Mouse (Mus musculus) midbrain, postnatal 0 days (tissue): ENCODE results near the gene Tppp2. TPM values are rescaled to one million over a fixed set of nuclear protein-coding genes. Genes with fewer than 3 reads are reported as not detected.

ENCODE experiments used
- ATAC-seq: fragments of 200-750 bp; cut with Nextera tagmentation; 2 replicates; pipeline ENCODE4 v1.8.0; 2017; ENCODE audit warnings: moderate number of reproducible peaks, mild to moderate bottlenecking, moderate TSS enrichment, moderate library complexity; ENCODE audit not compliant: low FRiP score
- DNase-seq: peaks from one replicate; pipeline ENCODE4 v3.0.0-alpha.2; 2015; ENCODE audit warnings: low spot score
- H3K27ac ChIP-seq: fragments of 300-500 bp; sonication (generic); 2 replicates; pipeline ENCODE4 v1.5.1; 2014; ENCODE audit warnings: low read depth, mild to moderate bottlenecking, low read length, mixed read lengths
- H3K27me3 ChIP-seq: fragments of 300-500 bp; sonication (generic); 2 replicates; pipeline ENCODE4 v1.6.1; 2014; ENCODE audit warnings: low read length, control low read depth, mixed read lengths; ENCODE audit not compliant: insufficient read depth
- H3K36me3 ChIP-seq: fragments of 300-500 bp; sonication (generic); 2 replicates; pipeline ENCODE4 v1.6.1; 2014; ENCODE audit warnings: low read length, control low read depth, mixed read lengths; ENCODE audit not compliant: insufficient read depth
- H3K4me1 ChIP-seq: fragments of 300-500 bp; sonication (generic); 2 replicates; pipeline ENCODE4 v1.6.1; 2014; ENCODE audit warnings: mild to moderate bottlenecking, control low read depth, antibody characterized with exemption, low read length, mixed read lengths; ENCODE audit not compliant: insufficient read depth
- H3K4me2 ChIP-seq: fragments of 300-500 bp; sonication (generic); 2 replicates; pipeline ENCODE4 v1.6.1; 2014; ENCODE audit warnings: low read depth, mild to moderate bottlenecking, low read length, mixed read lengths; ENCODE audit not compliant: poor library complexity, severe bottlenecking
- H3K4me3 ChIP-seq: fragments of 300-500 bp; sonication (generic); 2 replicates; pipeline ENCODE4 v1.5.1; 2014; ENCODE audit warnings: low read depth, mild to moderate bottlenecking, low read length, moderate library complexity
- H3K9ac ChIP-seq: fragments of 300-500 bp; sonication (generic); replicated peaks from 2 replicates; pipeline ENCODE4 v1.6.1; 2014; ENCODE audit warnings: mild to moderate bottlenecking, low read length, moderate library complexity, mixed read lengths; ENCODE audit not compliant: poor library complexity, severe bottlenecking
- H3K9me3 ChIP-seq: fragments of 300-500 bp; sonication (generic); 2 replicates; pipeline ENCODE4 v1.6.1; 2016; ENCODE audit warnings: low read length, control low read depth
- CTCF ChIP-seq: IDR thresholded peaks from 2 replicates; pipeline ENCODE4 v1.5.1; 2016; ENCODE audit warnings: antibody characterized with exemption, mild to moderate bottlenecking
- WGBS: fragments of 180-500 bp; shearing (Covaris S2); extraction: QIAGEN DNeasy Blood & Tissue Kit; methylation state at CpG from one replicate; pipeline ENCODE4 v1.1.7; 2014; 5-methylcytosine and 5-hydroxymethylcytosine counted together
- polyA plus RNA-seq: library from polyadenylated mRNA; unstranded; fragments of >200 nt; fragmentation: Nextera tagmentation; extraction: Ambion mirVana; gene quantifications from 2 replicates; pipeline ENCODE4 v1.2.1, GENCODE M21; 2015
- total RNA-seq: library from RNA; depleted of rRNA; stranded (reverse); fragments of >200 nt; gene quantifications from 2 replicates; pipeline ENCODE4 v1.2.3, GENCODE M21; 2014

Tppp2 gene
- total and polyA plus RNA-seq, 2 experiments from 2014 or later = not detected

- WGBS = 64% methylated on average over 3 of the region's 3 CpGs
- Histone ChIP-seq H3K9me3 (no peaks in the 10 kb centered on the region), H3K27ac (no peak overlapping the region), H3K4me1 (no peaks in the 10 kb centered on the region), H3K9ac (no peak overlapping the region), H3K27me3 (no peaks in the 10 kb centered on the region), H3K4me2 (no peak overlapping the region), H3K4me3 (no peak overlapping the region), H3K36me3 (peaks cover 37% of the 10 kb centered on the region)
- no peak for ATAC-seq
- no peak for TF ChIP-seq CTCF
- DNase-seq = no peak
Observed at GRCm38 (mm10) chr14:51893809-51894208, 24.4 kb upstream of the Tppp2 start.

- H3K27me3 ChIP-seq = no peaks in the 10 kb centered on the region
- WGBS = 78% methylated on average over 14 of the region's 14 CpGs
- peaks cover 24% of the 10 kb centered on the region for H3K36me3 ChIP-seq
- TF ChIP-seq CTCF = no peak
- no peak overlapping the region for H3K27ac ChIP-seq
- no peak overlapping the region for H3K9ac ChIP-seq
- no peak overlapping the region for H3K4me3 ChIP-seq
- no peaks in the 10 kb centered on the region for H3K9me3 ChIP-seq
- no peaks in the 10 kb centered on the region for H3K4me1 ChIP-seq
- DNase-seq = no peak
- peak; percentile 15; the same call in 1 of the 2 replicates for ATAC-seq
- no peak overlapping the region for H3K4me2 ChIP-seq
Observed at GRCm38 (mm10) chr14:51895071-51895470, 23.2 kb upstream of the Tppp2 start.

- DNase-seq = no peak
- TF ChIP-seq CTCF = no peak
Observed at GRCm38 (mm10) chr14:51896019-51896418, 22.2 kb upstream of the Tppp2 start.

GRCm38 (mm10) chr14:51896539-51897170 lies 21.6 kb upstream of the Tppp2 start:
- no peak overlapping the region for H3K4me3 ChIP-seq
- no peaks in the 10 kb centered on the region for H3K27me3 ChIP-seq
- ATAC-seq (no peak), DNase-seq (no peak)
- H3K9me3 ChIP-seq = no peaks in the 10 kb centered on the region
- H3K4me2 ChIP-seq = no peak overlapping the region
- no peaks in the 10 kb centered on the region for H3K4me1 ChIP-seq
- peaks cover 10% of the 10 kb centered on the region for H3K36me3 ChIP-seq
- no peak overlapping the region for H3K27ac ChIP-seq
- no peak for TF ChIP-seq CTCF
- WGBS = 75% methylated on average over 8 of the region's 8 CpGs
- H3K9ac ChIP-seq = no peak overlapping the region

More at GRCm38 (mm10) chr14:51896019-51896418, 22.2 kb upstream of the Tppp2 start:
- ATAC-seq = no peak
- H3K4me1 ChIP-seq = no peaks in the 10 kb centered on the region
- no peaks in the 10 kb centered on the region for H3K9me3 ChIP-seq
- 88% methylated on average over 6 of the region's 6 CpGs for WGBS
- H3K4me3 ChIP-seq = no peak overlapping the region
- no peak overlapping the region for H3K27ac ChIP-seq
- no peak overlapping the region for H3K9ac ChIP-seq
- H3K4me2 ChIP-seq = no peak overlapping the region
- H3K36me3 ChIP-seq = peaks cover 17% of the 10 kb centered on the region
- H3K27me3 ChIP-seq = no peaks in the 10 kb centered on the region

GRCm38 (mm10) chr14:51899351-51899750 lies 18.9 kb upstream of the Tppp2 start:
- no peak for TF ChIP-seq CTCF
- no peak overlapping the region for H3K4me2 ChIP-seq
- H3K9ac ChIP-seq = no peak overlapping the region
- no peaks in the 10 kb centered on the region for H3K9me3 ChIP-seq
- H3K36me3 ChIP-seq = peaks cover 4% of the 10 kb centered on the region
- DNase-seq (no peak), ATAC-seq (no peak)
- no peak overlapping the region for H3K27ac ChIP-seq
- H3K4me3 ChIP-seq = no peak overlapping the region
- H3K4me1 ChIP-seq = no peaks in the 10 kb centered on the region
- no peaks in the 10 kb centered on the region for H3K27me3 ChIP-seq
- WGBS = 94% methylated on average over 1 of the region's 1 CpGs

- no peaks in the 10 kb centered on the region for H3K9me3 ChIP-seq
- DNase-seq = peak; percentile 85
- no peaks in the 10 kb centered on the region for H3K4me1 ChIP-seq
- no peak overlapping the region for H3K4me3 ChIP-seq
- H3K27me3 ChIP-seq = no peaks in the 10 kb centered on the region
- WGBS = 60% methylated on average over 9 of the region's 9 CpGs
- peak; percentile 75 for ATAC-seq
- H3K36me3 ChIP-seq = peaks cover 9% of the 10 kb centered on the region
- no peak overlapping the region for H3K4me2 ChIP-seq
- H3K27ac ChIP-seq = no peak overlapping the region
- H3K9ac ChIP-seq = no peak overlapping the region
- peak; percentile 94 for TF ChIP-seq CTCF
Observed at GRCm38 (mm10) chr14:51902806-51903710, 15.2 kb upstream of the Tppp2 start.
